Mouse (Mus musculus): ENCODE data around the gene Ptpre. TPM values are rescaled to one million over a fixed set of nuclear protein-coding genes. Genes with fewer than 3 reads are reported as not detected.

Gene Ptpre
- total RNA-seq, 2 experiments from 2014 or later: 5.0 to 7.4 TPM

GRCm38 (mm10) chr7:135734911-135735646 is 197.8 kb downstream of the Ptpre start:
- DNase-seq: no peak

Small RNAs within 50 kb of the gene (microRNA-seq; reads per million reads assigned to microRNA genes)
- gene Mir1962: not detected

Other genes with a start within 250 kb of the Ptpre start
- gene Foxi2, start 127.2 kb upstream of the Ptpre start, total RNA-seq (2021): not detected
- not detected for gene Clrn3, start 8.8 kb upstream of the Ptpre start, total RNA-seq (2021)
- 10 to 100 TPM in 1 of 2 experiments, 1 to 10 TPM in 1; 9.3 to 10.4 TPM for gene Mki67, start 178.9 kb downstream of the Ptpre start, total RNA-seq (2021)